Mouse (Mus musculus) lung, postnatal 10 days (tissue): ENCODE measurements around the gene Adgrf4.
A peak's percentile ranks its signal among the peaks of the same experiment; 100 is the strongest.

Source experiments
- DNase-seq: peaks from one replicate; pipeline ENCODE4 v3.0.0; 2021

Adgrf4 gene

GRCm38 (mm10) chr17:42692136-42692535 lies at the start of gene Adgrf4:
TSS of gene Adgrf4 (minus strand) at chr17:42692284.
- no peak for DNase-seq

- DNase-seq = peak; percentile 65
Observed at GRCm38 (mm10) chr17:42741801-42742217, 49.7 kb upstream of the Adgrf4 start, which contains the start of gene Adgrf2. TSS of gene Adgrf2 (minus strand) at chr17:42742179.

DNA sequence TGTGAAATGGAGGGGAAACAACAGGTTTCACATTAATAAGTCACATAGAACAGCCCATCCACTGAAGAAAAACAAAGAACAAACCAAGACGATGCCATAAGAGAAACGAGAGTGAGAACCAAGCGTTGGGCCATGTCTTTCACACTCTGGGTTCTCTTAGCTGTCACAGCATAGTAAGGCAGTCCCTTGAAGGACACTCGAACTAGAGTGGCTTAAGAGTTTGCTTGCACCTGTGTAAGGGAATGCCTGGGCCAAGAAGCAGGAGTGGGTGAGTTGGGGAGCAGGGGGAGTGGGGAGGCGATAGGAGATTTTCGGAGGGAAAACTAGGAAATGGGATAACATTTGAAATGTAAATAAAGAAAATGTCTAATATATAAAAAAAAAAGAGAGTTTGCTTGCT lies 46.7 kb upstream of the Adgrf4 start:
- no peak for DNase-seq

GRCm38 (mm10) chr17:42717161-42717560 lies 25.1 kb upstream of the Adgrf4 start:
- DNase-seq = no peak

- peak; percentile 7 for DNase-seq
Observed at GRCm38 (mm10) chr17:42714991-42715390, 22.9 kb upstream of the Adgrf4 start.

GRCm38 (mm10) chr17:42710717-42711116 lies 18.6 kb upstream of the Adgrf4 start:
- DNase-seq = no peak

DNA sequence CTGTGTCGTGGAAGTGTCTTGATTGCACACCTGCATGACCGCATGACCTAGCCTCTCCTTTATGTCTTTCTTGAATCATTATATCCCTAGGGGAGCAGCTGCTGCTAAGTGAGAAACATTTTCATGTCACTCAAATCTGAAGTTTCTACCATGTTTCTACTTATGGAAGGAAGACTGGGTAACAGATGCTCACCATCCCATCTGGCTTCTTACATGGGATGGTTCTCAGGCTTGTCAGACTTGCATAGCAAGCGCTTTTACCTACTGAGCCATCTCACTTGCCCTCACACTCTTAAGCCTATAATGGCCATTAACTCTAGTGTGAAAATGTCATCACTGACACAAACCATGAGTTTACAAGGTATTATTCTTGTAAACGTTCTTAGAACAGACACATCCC lies 13.5 kb upstream of the Adgrf4 start:
- no peak for DNase-seq

- no peak for DNase-seq
Observed at GRCm38 (mm10) chr17:42702198-42702597, 10.1 kb upstream of the Adgrf4 start.

DNA sequence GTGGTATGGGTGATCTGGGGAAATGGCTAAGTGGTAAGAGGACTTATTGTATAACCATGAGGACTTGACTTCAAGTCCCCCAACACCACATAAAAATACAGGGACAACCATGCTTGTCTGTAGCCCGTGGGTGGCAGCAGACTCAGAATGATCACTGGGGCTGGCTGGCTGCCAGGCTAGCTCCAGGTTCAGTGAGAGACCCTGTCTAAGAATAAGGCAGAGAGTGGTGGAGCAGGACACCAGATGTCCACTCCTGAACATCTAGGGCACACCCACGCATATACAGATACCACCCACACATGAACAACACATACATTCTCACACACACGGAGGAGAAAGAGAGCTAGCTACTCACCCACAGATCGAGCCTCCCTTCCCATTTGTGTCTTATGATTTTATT lies 2.6 kb upstream of the Adgrf4 start:
- DNase-seq = peak; percentile 15

DNA sequence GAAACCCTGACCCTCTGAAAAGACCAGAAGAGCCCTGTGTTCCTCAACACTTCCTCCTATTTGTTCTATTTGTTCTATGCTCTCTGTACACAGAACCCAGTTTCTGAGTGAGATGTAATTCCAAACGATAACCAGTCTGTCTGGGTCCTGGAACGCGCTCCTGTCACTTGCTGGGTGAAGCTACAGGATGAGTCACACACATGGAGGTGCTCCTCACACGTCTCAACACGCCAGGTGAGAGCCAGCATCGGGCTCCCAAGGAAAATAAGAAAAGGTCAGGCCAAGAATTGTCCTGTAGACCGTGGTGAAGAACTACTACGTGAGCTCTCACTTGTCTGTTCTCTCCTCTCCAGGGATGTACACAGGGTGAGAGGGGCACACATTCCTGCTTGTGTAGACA lies 1.6 kb downstream of the Adgrf4 start:
- no peak for DNase-seq

GRCm38 (mm10) chr17:42658634-42659422 lies 33.3 kb downstream of the Adgrf4 start:
- peak; percentile 32 for DNase-seq

GRCm38 (mm10) chr17:42643416-42643815 lies 48.7 kb downstream of the Adgrf4 start:
- DNase-seq = no peak

GRCm38 (mm10) chr17:42630206-42630605 lies 61.9 kb downstream of the Adgrf4 start:
- DNase-seq = no peak

- peak; percentile 72 for DNase-seq
Observed at GRCm38 (mm10) chr17:42613043-42613737, 78.9 kb downstream of the Adgrf4 start.

DNA sequence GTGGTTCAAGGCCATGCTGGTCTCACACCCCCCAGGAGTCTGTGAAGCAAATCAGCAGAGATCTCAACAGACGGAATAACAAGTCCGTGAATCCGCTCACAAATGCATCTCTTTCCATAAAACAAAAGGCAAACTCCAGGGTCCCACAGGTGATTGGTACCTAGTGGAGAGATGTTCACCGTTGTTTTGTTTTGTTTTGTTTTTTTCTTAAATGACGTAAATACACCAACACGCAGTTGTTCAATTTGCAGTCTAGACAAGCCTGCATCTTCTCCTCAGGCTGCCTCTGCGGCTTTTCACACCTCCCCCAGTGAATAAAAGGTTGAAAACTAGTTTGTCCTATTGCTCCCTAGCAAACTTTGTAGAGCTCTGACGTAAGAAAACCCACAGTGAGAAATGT lies 80.8 kb downstream of the Adgrf4 start, which contains the start of gene Opn5:
Opn5 (minus strand) TSS at position 101 of the 400 bp plus-strand sequence.
- no peak for DNase-seq

DNA sequence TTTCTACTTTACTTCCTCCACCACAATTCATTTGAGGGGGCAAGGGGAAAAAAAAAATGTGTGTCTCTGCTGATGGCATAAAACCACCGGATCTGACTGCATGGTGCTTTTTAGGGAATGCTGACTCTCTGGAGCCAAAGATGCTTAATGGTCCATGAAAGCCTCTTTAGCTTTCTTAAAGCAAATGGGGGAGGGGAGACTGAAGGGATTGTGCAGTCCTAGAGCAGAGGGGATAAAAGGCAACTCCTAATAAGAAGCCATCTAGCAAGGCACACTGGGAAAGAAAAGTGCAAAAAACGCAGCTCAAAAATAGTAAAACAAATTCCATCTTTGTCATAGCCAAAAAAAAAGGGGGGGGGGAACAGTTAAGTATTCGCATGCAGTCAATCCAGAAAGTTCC lies 83.8 kb downstream of the Adgrf4 start:
- DNase-seq = no peak
